Mouse (Mus musculus): ENCODE data around the gene Parp11. TPM values are rescaled to one million over a fixed set of nuclear protein-coding genes. Genes with fewer than 3 reads are reported as not detected.

The Parp11 gene
- total and polyA plus RNA-seq, 3 experiments: 5.3 to 8.2 (median 7.0) TPM

DNA sequence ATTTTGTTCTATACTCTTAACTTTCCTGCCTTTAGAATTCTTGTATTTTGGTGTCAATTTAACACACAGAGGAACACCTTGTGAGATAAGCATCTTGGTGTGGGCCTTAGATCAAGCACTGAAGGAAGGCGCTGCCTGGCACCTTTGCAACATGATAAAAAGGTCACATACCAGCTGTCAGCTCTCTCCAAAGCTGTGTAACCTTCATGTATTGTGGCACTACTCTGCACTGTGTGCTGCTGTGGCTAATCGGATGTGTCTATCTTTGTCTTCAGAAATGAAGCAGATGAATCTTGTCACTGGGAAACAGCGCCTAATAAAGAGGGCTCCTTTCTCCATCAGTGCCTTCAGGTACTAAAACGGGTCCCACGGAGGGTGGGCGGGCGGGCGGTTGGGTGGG lies 27.3 kb downstream of the Parp11 start:
- H3K79me2 ChIP-seq (replicated peaks; ENCODE audit: control insufficient read depth, insufficient read depth, low read length): no peaks in the 10 kb centered on the region
- no peak overlapping the region for H3K27ac ChIP-seq
- H3K9ac ChIP-seq (ENCODE audit: low read depth, low read length): no peak overlapping the region
- H3K4me3 ChIP-seq: no peak overlapping the region
- DNase-seq: no peak
- 0 out of 2 replicates have a peak, but pooled peaks cover 2% of the 10 kb centered on the region for H3K36me3 ChIP-seq (ENCODE audit: control insufficient read depth, insufficient read depth, low read length)
- no peaks in the 10 kb centered on the region for H3K27me3 ChIP-seq (ENCODE audit: control insufficient read depth, insufficient read depth, low read length)
- intact Hi-C loops (cut with DNase I): no loop called here
- TF ChIP-seq EP300 (IDR thresholded peaks at IDR 0.05; ENCODE audit: insufficient read depth, low read depth, low read length): no peak
- no peak for TF ChIP-seq CTCF (IDR thresholded peaks at IDR 0.05)
- TF ChIP-seq POLR2A (IDR thresholded peaks at IDR 0.05; ENCODE audit: insufficient read depth, low read depth, low read length): no peak
- 88% methylated on average over 8 of the region's 8 CpGs for WGBS
- no peaks in the 10 kb centered on the region for H3K4me1 ChIP-seq (ENCODE audit: control insufficient read depth, insufficient read depth, low read length)

DNA sequence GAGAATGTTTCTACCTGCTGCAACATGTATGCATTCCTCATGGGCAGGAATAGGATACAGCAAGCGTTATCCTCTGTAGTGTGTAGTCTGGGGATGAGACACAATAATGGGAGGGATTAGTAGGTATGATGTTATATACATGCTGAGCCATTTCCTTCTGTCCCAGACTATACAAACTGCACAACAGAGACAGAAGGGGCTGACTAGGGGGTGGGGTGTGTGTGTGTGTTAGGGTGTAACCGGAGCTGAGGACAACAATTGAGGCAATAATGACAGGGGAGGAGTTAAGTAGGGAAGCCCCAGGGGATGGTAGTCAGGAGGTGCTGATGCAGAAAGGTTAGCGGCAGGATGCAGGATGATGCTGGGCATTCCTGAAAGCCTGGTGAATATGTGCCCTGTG lies 28.6 kb downstream of the Parp11 start:
- intact Hi-C loops (cut with DNase I): no loop called here
- Histone ChIP-seq H3K4me3 (no peak overlapping the region), H3K4me1 (ENCODE audit: control insufficient read depth, insufficient read depth, low read length) (no peaks in the 10 kb centered on the region), H3K9ac (ENCODE audit: low read depth, low read length) (no peak overlapping the region), H3K27me3 (ENCODE audit: control insufficient read depth, insufficient read depth, low read length) (no peaks in the 10 kb centered on the region), H3K36me3 (ENCODE audit: control insufficient read depth, insufficient read depth, low read length) (0 out of 2 replicates have a peak, but pooled peaks cover 2% of the 10 kb centered on the region), H3K79me2 (replicated peaks; ENCODE audit: control insufficient read depth, insufficient read depth, low read length) (no peaks in the 10 kb centered on the region), H3K27ac (no peak overlapping the region)
- no peak for DNase-seq
- 81% methylated on average over 3 of the region's 3 CpGs for WGBS
- TF ChIP-seq EP300 (IDR thresholded peaks at IDR 0.05; ENCODE audit: insufficient read depth, low read depth, low read length): no peak
- no peak for TF ChIP-seq CTCF (IDR thresholded peaks at IDR 0.05)
- no peak for TF ChIP-seq POLR2A (IDR thresholded peaks at IDR 0.05; ENCODE audit: insufficient read depth, low read depth, low read length)

DNA sequence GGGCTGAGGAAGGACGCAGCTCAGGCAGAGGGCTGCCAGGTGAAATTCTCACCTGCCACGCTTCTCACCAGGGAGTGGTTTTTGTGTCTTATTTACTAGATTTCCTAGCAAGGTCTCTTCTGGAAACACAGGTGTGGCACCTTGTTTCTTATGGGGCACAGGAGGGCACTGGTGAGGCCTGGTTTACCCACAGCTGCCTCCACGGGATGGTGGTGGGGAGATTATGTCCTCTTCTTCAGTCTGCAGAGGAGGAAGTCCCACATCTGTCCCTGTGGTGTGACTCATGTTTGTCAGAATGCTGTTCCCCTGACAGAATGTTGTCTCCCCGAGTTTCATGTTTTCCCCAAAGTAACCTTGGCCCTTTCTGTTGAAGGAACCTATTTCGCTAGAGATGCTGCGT lies 44.4 kb downstream of the Parp11 start:
- Histone ChIP-seq H3K27me3 (ENCODE audit: control insufficient read depth, insufficient read depth, low read length) (no peaks in the 10 kb centered on the region), H3K79me2 (replicated peaks; ENCODE audit: control insufficient read depth, insufficient read depth, low read length) (no peaks in the 10 kb centered on the region), H3K27ac (no peak overlapping the region), H3K4me3 (no peak overlapping the region), H3K36me3 (ENCODE audit: control insufficient read depth, insufficient read depth, low read length) (no peaks in the 10 kb centered on the region), H3K4me1 (ENCODE audit: control insufficient read depth, insufficient read depth, low read length) (no peaks in the 10 kb centered on the region), H3K9ac (ENCODE audit: low read depth, low read length) (no peak overlapping the region)
- WGBS: 82% methylated on average over 6 of the region's 6 CpGs
- no peak for DNase-seq
- no peak for TF ChIP-seq CTCF (IDR thresholded peaks at IDR 0.05)
- no peak for TF ChIP-seq EP300 (IDR thresholded peaks at IDR 0.05; ENCODE audit: insufficient read depth, low read depth, low read length)
- no peak for TF ChIP-seq POLR2A (IDR thresholded peaks at IDR 0.05; ENCODE audit: insufficient read depth, low read depth, low read length)
- intact Hi-C loops (cut with DNase I): no loop called here

DNA sequence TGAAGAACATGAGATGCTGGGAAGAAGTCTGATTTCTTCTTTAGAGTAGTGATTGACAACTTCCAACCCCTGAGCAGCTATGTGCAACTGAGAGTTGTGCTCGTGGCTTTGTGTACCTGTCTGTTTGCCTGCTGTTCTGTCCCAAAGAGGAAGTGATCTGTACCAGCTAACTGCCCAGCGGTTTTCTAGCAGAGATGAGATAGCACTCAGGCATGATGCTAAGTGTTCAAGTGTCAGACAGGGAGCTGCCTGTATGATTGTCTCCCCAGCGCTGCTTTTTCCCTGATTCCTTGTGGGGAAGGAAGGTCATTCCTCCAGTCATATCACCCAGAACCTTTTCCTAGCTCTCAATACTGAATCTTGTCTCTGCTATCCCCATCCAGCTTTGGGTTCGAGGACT lies 45.9 kb downstream of the Parp11 start:
- H3K4me3 ChIP-seq: no peak overlapping the region
- no peaks in the 10 kb centered on the region for H3K27me3 ChIP-seq (ENCODE audit: control insufficient read depth, insufficient read depth, low read length)
- intact Hi-C loops (cut with DNase I): no loop called here
- TF ChIP-seq POLR2A (IDR thresholded peaks at IDR 0.05; ENCODE audit: insufficient read depth, low read depth, low read length): no peak
- TF ChIP-seq CTCF (IDR thresholded peaks at IDR 0.05): no peak
- no peak for TF ChIP-seq EP300 (IDR thresholded peaks at IDR 0.05; ENCODE audit: insufficient read depth, low read depth, low read length)
- no peaks in the 10 kb centered on the region for H3K79me2 ChIP-seq (replicated peaks; ENCODE audit: control insufficient read depth, insufficient read depth, low read length)
- DNase-seq: no peak
- H3K36me3 ChIP-seq (ENCODE audit: control insufficient read depth, insufficient read depth, low read length): no peaks in the 10 kb centered on the region
- no peaks in the 10 kb centered on the region for H3K4me1 ChIP-seq (ENCODE audit: control insufficient read depth, insufficient read depth, low read length)
- H3K27ac ChIP-seq: no peak overlapping the region
- 78% methylated on average over 4 of the region's 4 CpGs for WGBS
- no peak overlapping the region for H3K9ac ChIP-seq (ENCODE audit: low read depth, low read length)

DNA sequence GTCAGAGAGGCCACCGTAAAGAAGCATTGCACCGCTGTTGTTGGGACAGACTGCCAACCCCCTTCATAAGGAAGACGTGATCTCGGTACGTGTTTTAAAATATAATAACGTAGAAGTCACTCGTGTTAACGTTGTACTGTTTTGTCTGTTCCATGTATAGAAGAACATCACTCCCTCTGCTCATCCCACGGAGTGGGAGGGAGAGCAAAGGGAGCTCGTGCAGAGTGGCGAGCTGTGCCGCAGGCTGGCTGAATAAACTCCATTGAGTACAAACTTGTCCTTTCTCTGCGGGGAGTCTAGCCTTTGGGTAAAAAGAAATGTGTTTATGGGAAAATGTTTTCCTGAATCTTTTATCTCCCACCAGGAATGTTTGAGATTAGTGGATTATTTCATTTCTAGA lies 47.1 kb downstream of the Parp11 start:
- Histone ChIP-seq H3K27ac (no peak overlapping the region), H3K36me3 (ENCODE audit: control insufficient read depth, insufficient read depth, low read length) (no peaks in the 10 kb centered on the region), H3K4me1 (ENCODE audit: control insufficient read depth, insufficient read depth, low read length) (no peaks in the 10 kb centered on the region), H3K4me3 (no peak overlapping the region), H3K27me3 (ENCODE audit: control insufficient read depth, insufficient read depth, low read length) (no peaks in the 10 kb centered on the region), H3K9ac (ENCODE audit: low read depth, low read length) (no peak overlapping the region), H3K79me2 (replicated peaks; ENCODE audit: control insufficient read depth, insufficient read depth, low read length) (no peaks in the 10 kb centered on the region)
- intact Hi-C loops (cut with DNase I): no loop called here
- 89% methylated on average over 13 of the region's 13 CpGs for WGBS
- DNase-seq: no peak
- TF ChIP-seq EP300 (IDR thresholded peaks at IDR 0.05; ENCODE audit: insufficient read depth, low read depth, low read length) (no peak), CTCF (IDR thresholded peaks at IDR 0.05) (no peak), POLR2A (IDR thresholded peaks at IDR 0.05; ENCODE audit: insufficient read depth, low read depth, low read length) (no peak)

DNA sequence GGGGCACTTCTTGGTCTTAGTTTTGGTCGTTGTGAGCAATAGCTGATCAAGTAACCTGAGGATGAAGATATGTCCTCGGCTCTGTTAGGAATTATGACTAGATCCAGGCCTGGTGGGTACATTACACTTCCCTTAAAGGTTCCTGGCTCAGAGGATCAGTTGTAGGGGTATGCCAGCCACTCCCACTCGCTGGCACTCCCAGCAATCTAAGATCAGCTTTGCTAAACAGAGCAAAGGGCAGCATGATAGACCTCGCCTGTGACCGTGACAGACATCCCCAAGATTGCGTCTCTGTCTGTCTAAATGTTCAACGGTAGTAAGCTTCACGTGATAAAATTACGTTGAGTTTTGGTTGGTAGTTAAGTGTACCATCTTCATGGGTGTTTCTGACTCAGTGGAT lies 47.7 kb downstream of the Parp11 start:
- 90% methylated on average over 9 of the region's 9 CpGs for WGBS
- intact Hi-C loops (cut with DNase I): no loop called here
- Histone ChIP-seq H3K9ac (ENCODE audit: low read depth, low read length) (no peak overlapping the region), H3K79me2 (replicated peaks; ENCODE audit: control insufficient read depth, insufficient read depth, low read length) (no peaks in the 10 kb centered on the region), H3K36me3 (ENCODE audit: control insufficient read depth, insufficient read depth, low read length) (no peaks in the 10 kb centered on the region), H3K27me3 (ENCODE audit: control insufficient read depth, insufficient read depth, low read length) (no peaks in the 10 kb centered on the region), H3K27ac (no peak overlapping the region), H3K4me3 (no peak overlapping the region), H3K4me1 (ENCODE audit: control insufficient read depth, insufficient read depth, low read length) (no peaks in the 10 kb centered on the region)
- TF ChIP-seq CTCF (IDR thresholded peaks at IDR 0.05) (no peak), EP300 (IDR thresholded peaks at IDR 0.05; ENCODE audit: insufficient read depth, low read depth, low read length) (no peak), POLR2A (IDR thresholded peaks at IDR 0.05; ENCODE audit: insufficient read depth, low read depth, low read length) (no peak)
- DNase-seq: no peak
